Mouse (Mus musculus): Measurements from ENCODE around the gene Ptgir. TPM values are rescaled to one million over a fixed set of nuclear protein-coding genes. Genes with fewer than 3 reads are reported as not detected.

The Ptgir gene
- polyA plus RNA-seq, 1 experiment from 2014 or later = 0.76 TPM

GRCm38 (mm10) chr7:16916342-16917265, 10.3 kb downstream of the Ptgir start:
- no peak overlapping the region for H3K4me2 ChIP-seq (ENCODE audit: low read depth)
- no peak for DNase-seq (ENCODE audit: low spot score)
- peaks cover 30% of the 10 kb centered on the region for H3K36me3 ChIP-seq (ENCODE audit: control insufficient read depth, insufficient read depth, low read length)
- no peak for ATAC-seq (ENCODE audit: insufficient read depth, low FRiP score, low TSS enrichment)
- 91% methylated on average over 28 of the region's 30 CpGs for WGBS
- H3K9ac ChIP-seq (ENCODE audit: low read length) = no peak overlapping the region
- H3K27ac ChIP-seq (ENCODE audit: low read depth, low read length) = no peak overlapping the region
- H3K4me1 ChIP-seq (ENCODE audit: control insufficient read depth, insufficient read depth, low read length) = peaks cover 9% of the 10 kb centered on the region
- H3K9me3 ChIP-seq (ENCODE audit: control insufficient read depth, low read length) = no peaks in the 10 kb centered on the region
- H3K4me3 ChIP-seq (ENCODE audit: low read depth, low read length) = no peak overlapping the region
- H3K27me3 ChIP-seq (ENCODE audit: control insufficient read depth, insufficient read depth, low read length) = no peaks in the 10 kb centered on the region

DNA sequence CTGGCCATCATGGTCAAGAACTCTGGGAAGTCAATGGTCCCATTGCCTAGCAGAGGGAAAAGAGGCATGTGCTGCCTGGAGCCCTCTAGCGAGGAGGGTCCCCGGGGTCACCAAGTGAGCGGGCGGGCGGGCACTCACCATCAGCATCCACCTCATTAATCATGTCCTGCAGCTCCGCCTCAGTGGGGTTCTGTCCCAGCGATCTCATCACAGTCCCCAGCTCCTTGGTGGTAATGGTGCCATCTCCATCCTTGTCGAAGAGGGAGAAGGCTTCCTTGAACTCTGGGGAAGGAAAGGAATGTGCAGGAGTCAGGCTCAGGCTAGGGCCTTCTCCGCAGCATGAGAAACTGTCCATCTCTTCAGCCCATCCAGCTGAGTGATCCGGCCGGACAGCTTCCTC, 11.2 kb downstream of the Ptgir start:
- no peak overlapping the region for H3K4me3 ChIP-seq (ENCODE audit: low read depth, low read length)
- H3K9ac ChIP-seq (ENCODE audit: low read length) = no peak overlapping the region
- H3K27me3 ChIP-seq (ENCODE audit: control insufficient read depth, insufficient read depth, low read length) = no peaks in the 10 kb centered on the region
- H3K4me1 ChIP-seq (ENCODE audit: control insufficient read depth, insufficient read depth, low read length) = peaks cover 17% of the 10 kb centered on the region
- H3K36me3 ChIP-seq (ENCODE audit: control insufficient read depth, insufficient read depth, low read length) = peaks cover 30% of the 10 kb centered on the region
- H3K4me2 ChIP-seq (ENCODE audit: low read depth) = no peak overlapping the region
- ATAC-seq (ENCODE audit: insufficient read depth, low FRiP score, low TSS enrichment) = no peak
- H3K9me3 ChIP-seq (ENCODE audit: control insufficient read depth, low read length) = no peaks in the 10 kb centered on the region
- 74% methylated on average over 11 of the region's 11 CpGs for WGBS
- H3K27ac ChIP-seq (ENCODE audit: low read depth, low read length) = no peak overlapping the region
- no peak for DNase-seq (ENCODE audit: low spot score)

GRCm38 (mm10) chr7:16918014-16918413, 11.7 kb downstream of the Ptgir start:
- 81% methylated on average over 9 of the region's 9 CpGs for WGBS
- no peak overlapping the region for H3K4me2 ChIP-seq (ENCODE audit: low read depth)
- peaks cover 22% of the 10 kb centered on the region for H3K4me1 ChIP-seq (ENCODE audit: control insufficient read depth, insufficient read depth, low read length)
- no peaks in the 10 kb centered on the region for H3K9me3 ChIP-seq (ENCODE audit: control insufficient read depth, low read length)
- no peaks in the 10 kb centered on the region for H3K27me3 ChIP-seq (ENCODE audit: control insufficient read depth, insufficient read depth, low read length)
- no peak overlapping the region for H3K27ac ChIP-seq (ENCODE audit: low read depth, low read length)
- no peak for DNase-seq (ENCODE audit: low spot score)
- H3K36me3 ChIP-seq (ENCODE audit: control insufficient read depth, insufficient read depth, low read length) = peaks cover 30% of the 10 kb centered on the region
- ATAC-seq (ENCODE audit: insufficient read depth, low FRiP score, low TSS enrichment) = no peak
- no peak overlapping the region for H3K4me3 ChIP-seq (ENCODE audit: low read depth, low read length)
- H3K9ac ChIP-seq (ENCODE audit: low read length) = no peak overlapping the region

DNA sequence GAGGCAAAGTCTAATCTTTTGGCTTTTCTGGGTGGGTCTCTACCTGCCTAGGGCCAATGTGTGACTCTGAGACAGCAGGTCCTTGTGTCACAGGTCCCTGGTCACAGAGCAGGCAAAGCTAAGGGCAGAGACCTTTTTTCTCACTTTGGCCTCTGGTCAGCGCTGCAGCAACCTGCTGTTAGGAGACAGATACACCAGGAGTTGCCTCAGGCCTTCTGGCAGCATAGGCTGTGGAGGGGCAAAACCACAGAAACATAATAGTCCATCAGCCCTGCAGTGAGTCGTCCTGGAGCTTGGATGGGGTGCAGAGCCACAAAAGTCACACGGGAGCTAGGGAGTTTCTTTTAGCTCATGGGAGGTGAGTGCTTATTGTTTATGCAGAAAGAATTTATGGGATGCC, 12.4 kb downstream of the Ptgir start:
- ATAC-seq (ENCODE audit: insufficient read depth, low FRiP score, low TSS enrichment) = no peak

GRCm38 (mm10) chr7:16919395-16920149, 13.3 kb downstream of the Ptgir start:
- H3K4me3 ChIP-seq (ENCODE audit: low read depth, low read length) = no peak overlapping the region
- H3K27ac ChIP-seq (ENCODE audit: low read depth, low read length) = no peak overlapping the region
- DNase-seq (ENCODE audit: low spot score) (no peak), ATAC-seq (ENCODE audit: insufficient read depth, low FRiP score, low TSS enrichment) (no peak)
- peaks cover 28% of the 10 kb centered on the region for H3K36me3 ChIP-seq (ENCODE audit: control insufficient read depth, insufficient read depth, low read length)
- H3K4me1 ChIP-seq (ENCODE audit: control insufficient read depth, insufficient read depth, low read length) = peaks cover 22% of the 10 kb centered on the region
- no peak overlapping the region for H3K4me2 ChIP-seq (ENCODE audit: low read depth)
- H3K9me3 ChIP-seq (ENCODE audit: control insufficient read depth, low read length) = no peaks in the 10 kb centered on the region
- no peak overlapping the region for H3K9ac ChIP-seq (ENCODE audit: low read length)
- no peaks in the 10 kb centered on the region for H3K27me3 ChIP-seq (ENCODE audit: control insufficient read depth, insufficient read depth, low read length)
- 93% methylated on average over 13 of the region's 13 CpGs for WGBS

More for the DNA sequence above, 12.4 kb downstream of the Ptgir start:
- peaks cover 30% of the 10 kb centered on the region for H3K36me3 ChIP-seq (ENCODE audit: control insufficient read depth, insufficient read depth, low read length)
- H3K27me3 ChIP-seq (ENCODE audit: control insufficient read depth, insufficient read depth, low read length) = no peaks in the 10 kb centered on the region
- no peak overlapping the region for H3K4me2 ChIP-seq (ENCODE audit: low read depth)
- H3K9me3 ChIP-seq (ENCODE audit: control insufficient read depth, low read length) = no peaks in the 10 kb centered on the region
- H3K27ac ChIP-seq (ENCODE audit: low read depth, low read length) = no peak overlapping the region
- DNase-seq (ENCODE audit: low spot score) = no peak
- H3K4me3 ChIP-seq (ENCODE audit: low read depth, low read length) = no peak overlapping the region
- H3K4me1 ChIP-seq (ENCODE audit: control insufficient read depth, insufficient read depth, low read length) = peaks cover 22% of the 10 kb centered on the region
- WGBS = 80% methylated on average over 3 of the region's 3 CpGs
- H3K9ac ChIP-seq (ENCODE audit: low read length) = no peak overlapping the region

- DNase-seq (ENCODE audit: low spot score) (no peak), ATAC-seq (ENCODE audit: insufficient read depth, low FRiP score, low TSS enrichment) (no peak)
- no peaks in the 10 kb centered on the region for H3K9me3 ChIP-seq (ENCODE audit: control insufficient read depth, low read length)
- no peak overlapping the region for H3K4me3 ChIP-seq (ENCODE audit: low read depth, low read length)
- H3K4me1 ChIP-seq (ENCODE audit: control insufficient read depth, insufficient read depth, low read length) = peaks cover 22% of the 10 kb centered on the region
- H3K27me3 ChIP-seq (ENCODE audit: control insufficient read depth, insufficient read depth, low read length) = no peaks in the 10 kb centered on the region
- 88% methylated on average over 7 of the region's 7 CpGs for WGBS
- no peak overlapping the region for H3K4me2 ChIP-seq (ENCODE audit: low read depth)
- peaks cover 24% of the 10 kb centered on the region for H3K36me3 ChIP-seq (ENCODE audit: control insufficient read depth, insufficient read depth, low read length)
- no peak overlapping the region for H3K27ac ChIP-seq (ENCODE audit: low read depth, low read length)
- no peak overlapping the region for H3K9ac ChIP-seq (ENCODE audit: low read length)
Observed at GRCm38 (mm10) chr7:16920150-16920579, 13.9 kb downstream of the Ptgir start.

DNA sequence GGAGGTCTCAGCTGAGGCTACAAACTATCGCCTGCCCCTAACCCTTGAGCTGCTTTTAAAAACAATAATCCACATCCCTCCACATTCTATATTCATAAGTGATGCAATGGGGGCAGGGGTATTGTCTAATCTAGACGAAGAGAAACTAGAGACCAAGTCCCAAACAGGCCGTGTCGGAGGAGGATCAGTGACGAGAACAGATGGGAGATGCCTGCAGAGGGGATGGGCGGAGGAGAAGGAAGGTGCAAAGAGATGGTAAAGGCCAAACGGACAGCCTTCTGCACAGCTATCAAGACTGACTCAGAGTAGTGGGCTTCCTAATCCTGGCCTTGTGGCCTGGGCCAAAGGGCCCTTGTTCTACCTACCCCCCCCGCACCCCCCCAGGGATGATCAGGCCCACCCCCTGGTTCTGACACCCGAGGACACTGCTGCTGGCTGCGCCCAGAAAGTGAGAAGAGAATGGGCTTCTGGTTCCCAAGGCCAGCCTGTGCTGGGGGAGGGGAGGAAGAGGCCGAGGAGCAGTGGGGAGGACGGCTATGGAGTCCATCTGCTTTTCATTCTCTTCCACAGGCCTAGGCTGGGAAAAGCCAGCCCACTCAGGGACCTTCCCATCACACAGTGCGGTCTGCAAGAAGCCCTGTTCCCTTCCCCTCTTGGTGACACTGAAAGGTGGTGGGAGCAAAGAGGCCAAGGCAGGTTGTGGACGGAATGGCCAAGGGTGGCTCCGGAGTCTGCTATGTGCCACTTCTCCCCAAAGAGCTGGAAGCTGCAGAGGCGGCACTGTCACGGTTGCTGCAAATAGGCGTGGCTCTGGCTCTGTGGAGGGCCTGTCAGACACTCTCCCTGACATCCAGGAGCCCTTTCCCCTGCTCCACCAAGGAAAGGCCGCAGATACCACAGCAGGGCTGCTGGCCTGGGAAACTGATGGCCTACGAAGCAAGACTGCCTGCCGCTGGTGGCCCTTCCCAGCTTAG, 14.8 kb downstream of the Ptgir start:
- H3K27ac ChIP-seq (ENCODE audit: low read depth, low read length) = peak overlapping the region; percentile 78
- no peaks in the 10 kb centered on the region for H3K9me3 ChIP-seq (ENCODE audit: control insufficient read depth, low read length)
- peak overlapping the region; percentile 89 for H3K4me3 ChIP-seq (ENCODE audit: low read depth, low read length)
- peak overlapping the region; percentile 90 for H3K4me2 ChIP-seq (ENCODE audit: low read depth)
- H3K4me1 ChIP-seq (ENCODE audit: control insufficient read depth, insufficient read depth, low read length) = peaks cover 22% of the 10 kb centered on the region
- ATAC-seq (ENCODE audit: insufficient read depth, low FRiP score, low TSS enrichment) = no peak
- H3K36me3 ChIP-seq (ENCODE audit: control insufficient read depth, insufficient read depth, low read length) = peaks cover 19% of the 10 kb centered on the region
- DNase-seq (ENCODE audit: low spot score) = no peak
- peak overlapping the region; percentile 47 for H3K9ac ChIP-seq (ENCODE audit: low read length)
- 48% methylated on average over 21 of the region's 21 CpGs for WGBS
- no peaks in the 10 kb centered on the region for H3K27me3 ChIP-seq (ENCODE audit: control insufficient read depth, insufficient read depth, low read length)

DNA sequence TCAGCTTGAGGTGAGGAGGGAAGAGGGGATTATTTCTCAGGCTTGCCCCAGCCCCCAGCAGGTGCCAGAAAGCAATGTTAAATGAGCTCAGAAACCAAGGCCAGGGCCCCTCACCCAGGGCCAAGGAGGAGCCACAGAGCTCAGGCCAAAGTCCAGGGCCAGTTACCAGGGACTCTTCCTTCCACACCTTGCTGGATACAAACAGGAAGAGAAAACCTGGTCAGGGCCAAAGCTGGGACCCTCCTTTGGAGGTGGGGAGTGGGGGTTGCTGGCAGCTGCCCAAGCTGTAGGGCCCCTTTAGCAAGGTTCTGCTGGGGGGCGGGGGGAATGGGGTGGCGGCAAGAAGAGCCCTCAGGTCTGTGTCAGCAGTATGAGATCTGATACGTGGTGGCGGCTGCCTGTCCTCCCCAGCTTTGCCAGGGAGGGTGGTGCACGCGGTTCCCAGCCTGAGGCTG, 15.6 kb downstream of the Ptgir start:
- Histone ChIP-seq H3K4me1 (ENCODE audit: control insufficient read depth, insufficient read depth, low read length) (peaks cover 22% of the 10 kb centered on the region), H3K9ac (ENCODE audit: low read length) (peak overlapping the region; percentile 91), H3K9me3 (ENCODE audit: control insufficient read depth, low read length) (no peaks in the 10 kb centered on the region), H3K36me3 (ENCODE audit: control insufficient read depth, insufficient read depth, low read length) (peaks cover 14% of the 10 kb centered on the region), H3K4me2 (ENCODE audit: low read depth) (peak overlapping the region; percentile 90), H3K4me3 (ENCODE audit: low read depth, low read length) (peak overlapping the region; percentile 89), H3K27ac (ENCODE audit: low read depth, low read length) (peak overlapping the region; percentile 78), H3K27me3 (ENCODE audit: control insufficient read depth, insufficient read depth, low read length) (no peaks in the 10 kb centered on the region)
- DNase-seq (ENCODE audit: low spot score) (no peak), ATAC-seq (ENCODE audit: insufficient read depth, low FRiP score, low TSS enrichment) (no peak)
- 60% methylated on average over 6 of the region's 6 CpGs for WGBS
